Mouse (Mus musculus) thymus, adult 18-20 months (tissue): ENCODE results near the gene Spen.
"Not testable (repeated sequence)": the region's sequence is repeated elsewhere in the genome, so short reads cannot be mapped to it uniquely, and the experiment has no call there.

Source experiments
- DNase-seq, 2 experiments: peaks; one replicate each; pipeline ENCODE4 v3.0.0; 2022; ENCODE audit warnings: mixed read lengths in 2 of 2

Spen gene

GRCm38 (mm10) chr4:141559131-141559897, 20.9 kb upstream of the Spen start:
- peak; percentile 61 to 77 for DNase-seq

GRCm38 (mm10) chr4:141558658-141559057, 20.3 kb upstream of the Spen start:
- no peak for DNase-seq

- DNase-seq, result not testable (repeated sequence)
Observed at GRCm38 (mm10) chr4:141556163-141556562, 17.8 kb upstream of the Spen start.

- DNase-seq, result not testable (repeated sequence)
Observed at GRCm38 (mm10) chr4:141554255-141554865, 16.0 kb upstream of the Spen start.

GRCm38 (mm10) chr4:141552484-141552883, 14.1 kb upstream of the Spen start:
- DNase-seq, result no peak

GRCm38 (mm10) chr4:141547299-141547698, 8.9 kb upstream of the Spen start:
- DNase-seq, result no peak

- peak; percentile 81 to 85 for DNase-seq
Observed at GRCm38 (mm10) chr4:141546334-141547200, 8.2 kb upstream of the Spen start.

GRCm38 (mm10) chr4:141545743-141546333, 7.4 kb upstream of the Spen start:
- peak; percentile 99 for DNase-seq

GRCm38 (mm10) chr4:141545071-141545742, 6.8 kb upstream of the Spen start:
- DNase-seq, result peak; percentile 61 to 66

GRCm38 (mm10) chr4:141544536-141544935, 6.1 kb upstream of the Spen start:
- DNase-seq, result no peak

GRCm38 (mm10) chr4:141543593-141543992, 5.2 kb upstream of the Spen start:
- no peak for DNase-seq

- no peak for DNase-seq
Observed at GRCm38 (mm10) chr4:141541851-141542250, 3.5 kb upstream of the Spen start.

GRCm38 (mm10) chr4:141540844-141541243, 2.4 kb upstream of the Spen start:
- no peak for DNase-seq

- no peak for DNase-seq
Observed at GRCm38 (mm10) chr4:141539213-141539767, 893 bp upstream of the Spen start.

GRCm38 (mm10) chr4:141537706-141538407, 540 bp downstream of the Spen start:
- DNase-seq, result peak; percentile 49 to 52

- DNase-seq, result no peak
Observed at GRCm38 (mm10) chr4:141537226-141537610, 1.2 kb downstream of the Spen start.

- DNase-seq, result peak; percentile 44 to 55
Observed at GRCm38 (mm10) chr4:141536291-141537225, 1.8 kb downstream of the Spen start.

GRCm38 (mm10) chr4:141534947-141535680, 3.3 kb downstream of the Spen start:
- DNase-seq, result peak in 1 of 2 experiments; percentile 29

- DNase-seq, result no peak
Observed at GRCm38 (mm10) chr4:141530979-141531378, 7.4 kb downstream of the Spen start.
